Mouse (Mus musculus) lung, postnatal 10 days (tissue): ENCODE results near the gene Srp54b.
"Not testable (repeated sequence)": the region's sequence is repeated elsewhere in the genome, so short reads cannot be mapped to it uniquely, and the experiment has no call there.

Experiments
- DNase-seq: peaks from one replicate; pipeline ENCODE4 v3.0.0; 2021

Gene Srp54b

GRCm38 (mm10) chr12:55154559-55155448, at the start of gene Srp54b:
Gene Srp54b (plus strand): TSS chr12:55155104.
- not testable (repeated sequence) for DNase-seq

- not testable (repeated sequence) for DNase-seq
Observed at GRCm38 (mm10) chr12:55112616-55113015, 42.3 kb upstream of the Srp54b start.

- not testable (repeated sequence) for DNase-seq
Observed at GRCm38 (mm10) chr12:55124242-55124641, 30.7 kb upstream of the Srp54b start, which contains the start of gene Fam177a. Gene Fam177a (plus strand): TSS chr12:55124469.

- not testable (repeated sequence) for DNase-seq
Observed at GRCm38 (mm10) chr12:55124731-55125130, 30.2 kb upstream of the Srp54b start.

GRCm38 (mm10) chr12:55135540-55135939, 19.4 kb upstream of the Srp54b start:
- DNase-seq = not testable (repeated sequence)

- not testable (repeated sequence) for DNase-seq
Observed at GRCm38 (mm10) chr12:55137859-55138258, 17.0 kb upstream of the Srp54b start.

- DNase-seq = not testable (repeated sequence)
Observed at GRCm38 (mm10) chr12:55155449-55155783, 512 bp downstream of the Srp54b start.

GRCm38 (mm10) chr12:55167034-55167557, 12.2 kb downstream of the Srp54b start:
- DNase-seq = not testable (repeated sequence)

GRCm38 (mm10) chr12:55187686-55188085, 32.8 kb downstream of the Srp54b start:
- DNase-seq = not testable (repeated sequence)

GRCm38 (mm10) chr12:55189127-55189526, 34.2 kb downstream of the Srp54b start:
- DNase-seq = not testable (repeated sequence)

- DNase-seq = not testable (repeated sequence)
Observed at GRCm38 (mm10) chr12:55199306-55199705, 44.4 kb downstream of the Srp54b start, which contains the start of gene 1700047I17Rik2. Gene 1700047I17Rik2 (plus strand): TSS chr12:55199592.

GRCm38 (mm10) chr12:55199799-55200198, 44.9 kb downstream of the Srp54b start:
- DNase-seq = not testable (repeated sequence)

GRCm38 (mm10) chr12:55212944-55213343, 58.0 kb downstream of the Srp54b start:
- DNase-seq = not testable (repeated sequence)

GRCm38 (mm10) chr12:55229626-55230519, 75.0 kb downstream of the Srp54b start, which contains the start of gene Srp54c:
Gene Srp54c (plus strand): TSS chr12:55230168.
- not testable (repeated sequence) for DNase-seq

- DNase-seq = not testable (repeated sequence)
Observed at GRCm38 (mm10) chr12:55230520-55230861, 75.6 kb downstream of the Srp54b start.
